Mouse (Mus musculus) midbrain, embryonic 16.5 days (tissue): Measurements from ENCODE around the gene Vwa8. TPM values are rescaled to one million over a fixed set of nuclear protein-coding genes. Genes with fewer than 3 reads are reported as not detected.

Experiments used
- ATAC-seq: fragments of 200-750 bp; cut with Nextera tagmentation; 2 replicates; pipeline ENCODE4 v1.8.0; 2017; ENCODE audit warnings: moderate TSS enrichment
- H3K27ac ChIP-seq: fragments of 300-500 bp; sonication (generic); 2 replicates; pipeline ENCODE4 v1.5.1; 2014; ENCODE audit warnings: mild to moderate bottlenecking, low read length, mixed read lengths
- H3K27me3 ChIP-seq: fragments of 300-500 bp; sonication (generic); 2 replicates; pipeline ENCODE4 v1.6.1; 2014; ENCODE audit warnings: low read depth, low read length, mixed read lengths; ENCODE audit not compliant: control insufficient read depth, insufficient read depth
- H3K36me3 ChIP-seq: fragments of 300-500 bp; sonication (generic); 2 replicates; pipeline ENCODE4 v1.6.1; 2014; ENCODE audit warnings: mild to moderate bottlenecking, low read length, moderate library complexity, mixed read lengths; ENCODE audit not compliant: control insufficient read depth, insufficient read depth
- H3K4me1 ChIP-seq: fragments of 300-500 bp; sonication (generic); 2 replicates; pipeline ENCODE4 v1.6.1; 2014; ENCODE audit warnings: mild to moderate bottlenecking, low read length, mixed read lengths; ENCODE audit not compliant: control insufficient read depth, insufficient read depth
- H3K4me2 ChIP-seq: fragments of 300-500 bp; sonication (generic); 2 replicates; pipeline ENCODE4 v1.6.1; 2014; ENCODE audit warnings: mild to moderate bottlenecking, low read length, mixed read lengths
- H3K4me3 ChIP-seq: fragments of 300-500 bp; sonication (generic); 2 replicates; pipeline ENCODE4 v1.5.1; 2014; ENCODE audit warnings: low read depth, mild to moderate bottlenecking, low read length, moderate library complexity, mixed read lengths
- H3K9ac ChIP-seq: fragments of 300-500 bp; sonication (generic); 2 replicates; pipeline ENCODE4 v1.6.1; 2014; ENCODE audit warnings: low read depth, low read length, mixed read lengths
- H3K9me3 ChIP-seq: fragments of 300-500 bp; sonication (generic); replicated peaks from 2 replicates; pipeline ENCODE4 v1.6.1; 2014; ENCODE audit warnings: mild to moderate bottlenecking, low read length, mixed read lengths; ENCODE audit not compliant: control insufficient read depth, poor library complexity, severe bottlenecking
- WGBS: fragments of 180-500 bp; shearing (Covaris S2); extraction: QIAGEN DNeasy Blood & Tissue Kit; methylation state at CpG from one replicate; pipeline ENCODE4 v1.1.7; 2014; 5-methylcytosine and 5-hydroxymethylcytosine counted together
- polyA plus RNA-seq: library from polyadenylated mRNA; unstranded; fragments of >200 nt; fragmentation: Nextera tagmentation; extraction: Ambion mirVana; gene quantifications from 2 replicates; pipeline ENCODE4 v1.2.1, GENCODE M21; 2015

Gene Vwa8
- polyA plus RNA-seq, 1 experiment from 2014 or later: 7.3 TPM

DNA sequence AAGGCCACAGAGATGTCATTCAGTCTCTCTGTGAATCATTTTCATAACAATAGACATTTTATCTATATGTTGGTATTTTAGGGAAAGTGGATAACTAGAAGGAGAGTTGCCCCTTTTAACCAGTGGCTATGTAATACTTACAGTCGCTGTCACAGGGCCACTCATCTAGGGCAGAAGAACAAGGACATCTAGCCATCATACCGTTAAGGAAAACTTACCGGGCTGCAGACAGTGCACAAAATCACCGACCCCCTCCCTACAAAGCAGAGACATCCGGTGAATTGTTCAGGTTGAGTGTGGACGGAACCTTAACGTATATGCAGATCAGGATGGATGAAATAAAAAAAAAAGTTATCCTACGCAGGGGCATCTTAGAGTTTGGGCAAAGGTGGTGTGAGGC, 310.6 kb downstream of the Vwa8 start:
- Histone ChIP-seq H3K9ac (no peak overlapping the region), H3K4me1 (no peaks in the 10 kb centered on the region), H3K27me3 (no peaks in the 10 kb centered on the region), H3K27ac (no peak overlapping the region), H3K36me3 (no peaks in the 10 kb centered on the region), H3K4me3 (no peak overlapping the region), H3K4me2 (no peak overlapping the region), H3K9me3 (no peaks in the 10 kb centered on the region)
- no peak for ATAC-seq
- WGBS: 93% methylated on average over 8 of the region's 8 CpGs

DNA sequence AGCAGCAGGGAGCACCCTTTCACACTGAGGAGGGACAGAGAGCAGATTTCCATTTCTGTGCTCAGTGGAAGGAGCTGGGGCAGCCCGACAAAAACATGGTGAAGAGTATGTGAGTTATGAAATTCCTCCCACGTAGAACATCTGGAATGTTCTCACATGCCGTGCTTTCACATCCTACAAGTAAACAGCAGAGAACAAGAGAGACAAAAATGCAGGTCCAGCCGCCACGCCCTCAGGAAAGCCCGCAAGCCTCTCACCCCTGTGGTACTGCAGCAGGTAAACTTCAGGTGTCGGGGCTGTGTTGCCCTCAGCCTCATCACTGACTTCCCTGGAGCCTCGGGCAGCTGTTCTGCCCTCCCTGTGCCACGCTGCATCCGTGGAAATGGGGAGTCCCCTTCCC, 311.6 kb downstream of the Vwa8 start:
- Histone ChIP-seq H3K9me3 (no peaks in the 10 kb centered on the region), H3K27ac (no peak overlapping the region), H3K36me3 (no peaks in the 10 kb centered on the region), H3K27me3 (no peaks in the 10 kb centered on the region), H3K4me2 (no peak overlapping the region), H3K4me3 (no peak overlapping the region), H3K9ac (no peak overlapping the region), H3K4me1 (no peaks in the 10 kb centered on the region)
- ATAC-seq: no peak
- 86% methylated on average over 10 of the region's 10 CpGs for WGBS

DNA sequence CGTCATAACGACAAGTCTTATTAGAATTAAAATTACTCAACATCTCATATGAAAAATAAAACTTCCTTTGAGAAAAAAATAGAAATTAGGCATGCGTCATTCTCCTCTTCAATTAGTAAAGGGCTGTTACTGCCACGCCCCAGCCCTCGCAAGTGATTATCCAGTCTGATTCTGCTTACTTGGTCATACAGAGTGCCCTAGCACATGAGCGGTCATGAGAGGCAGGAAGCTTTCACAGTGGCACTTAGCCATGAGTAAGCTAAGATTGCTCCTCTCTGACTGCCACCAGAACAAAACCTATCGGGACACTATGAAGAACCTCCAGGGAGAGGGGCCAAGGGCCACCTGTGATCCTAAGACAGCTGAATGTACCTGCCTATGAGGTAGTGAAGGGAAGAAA, 312.1 kb downstream of the Vwa8 start:
- no peaks in the 10 kb centered on the region for H3K27me3 ChIP-seq
- no peaks in the 10 kb centered on the region for H3K36me3 ChIP-seq
- H3K9ac ChIP-seq: no peak overlapping the region
- no peaks in the 10 kb centered on the region for H3K4me1 ChIP-seq
- no peaks in the 10 kb centered on the region for H3K9me3 ChIP-seq
- H3K27ac ChIP-seq: no peak overlapping the region
- 85% methylated on average over 7 of the region's 7 CpGs for WGBS
- no peak overlapping the region for H3K4me3 ChIP-seq
- H3K4me2 ChIP-seq: no peak overlapping the region
- no peak for ATAC-seq

DNA sequence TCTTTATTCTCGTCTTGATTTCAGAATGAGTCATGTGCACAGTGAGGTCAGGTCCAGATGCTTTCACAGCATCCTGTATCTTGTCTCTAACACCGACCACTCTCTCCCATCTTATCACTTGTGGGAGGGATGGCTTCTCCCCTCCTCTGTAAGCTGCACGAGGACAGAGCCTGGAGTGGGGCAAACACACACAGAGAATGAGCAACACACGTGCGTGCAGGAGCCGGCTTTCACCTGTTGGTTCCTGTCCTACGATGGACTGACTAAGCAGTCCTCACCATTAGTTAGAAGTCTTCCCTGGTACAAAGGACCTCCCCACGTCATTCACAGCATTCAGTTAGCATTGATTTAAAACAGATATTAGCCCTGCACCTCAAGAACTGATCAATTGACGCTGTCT, 312.9 kb downstream of the Vwa8 start:
- H3K9me3 ChIP-seq: no peaks in the 10 kb centered on the region
- no peak overlapping the region for H3K4me2 ChIP-seq
- H3K36me3 ChIP-seq: no peaks in the 10 kb centered on the region
- no peaks in the 10 kb centered on the region for H3K4me1 ChIP-seq
- WGBS: 89% methylated on average over 9 of the region's 9 CpGs
- H3K27me3 ChIP-seq: no peaks in the 10 kb centered on the region
- H3K27ac ChIP-seq: no peak overlapping the region
- no peak overlapping the region for H3K4me3 ChIP-seq
- no peak for ATAC-seq
- H3K9ac ChIP-seq: no peak overlapping the region

DNA sequence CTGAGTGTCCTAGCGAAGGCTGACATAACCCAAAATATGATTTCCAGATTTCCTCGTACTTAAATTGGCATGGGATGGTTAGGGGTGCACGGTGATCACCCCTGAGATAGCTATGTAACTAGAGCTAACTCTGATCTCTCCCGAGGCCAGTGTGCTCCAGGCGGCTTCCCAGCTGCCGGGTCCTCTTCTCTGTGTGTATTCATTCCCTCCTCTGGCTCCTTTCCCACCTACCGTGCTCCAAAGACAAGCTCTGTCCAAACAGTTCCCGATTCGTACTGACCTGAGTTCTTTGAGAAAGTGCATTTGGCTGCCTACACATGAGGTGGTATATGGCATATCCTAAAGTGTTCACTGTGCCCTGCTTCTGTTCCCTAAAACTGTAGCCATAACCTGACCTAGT, 313.8 kb downstream of the Vwa8 start:
- Histone ChIP-seq H3K9ac (no peak overlapping the region), H3K9me3 (no peaks in the 10 kb centered on the region), H3K27ac (no peak overlapping the region), H3K36me3 (no peaks in the 10 kb centered on the region), H3K4me2 (no peak overlapping the region), H3K27me3 (no peaks in the 10 kb centered on the region), H3K4me1 (no peaks in the 10 kb centered on the region), H3K4me3 (no peak overlapping the region)
- WGBS: 56% methylated on average over 9 of the region's 9 CpGs
- ATAC-seq: no peak

DNA sequence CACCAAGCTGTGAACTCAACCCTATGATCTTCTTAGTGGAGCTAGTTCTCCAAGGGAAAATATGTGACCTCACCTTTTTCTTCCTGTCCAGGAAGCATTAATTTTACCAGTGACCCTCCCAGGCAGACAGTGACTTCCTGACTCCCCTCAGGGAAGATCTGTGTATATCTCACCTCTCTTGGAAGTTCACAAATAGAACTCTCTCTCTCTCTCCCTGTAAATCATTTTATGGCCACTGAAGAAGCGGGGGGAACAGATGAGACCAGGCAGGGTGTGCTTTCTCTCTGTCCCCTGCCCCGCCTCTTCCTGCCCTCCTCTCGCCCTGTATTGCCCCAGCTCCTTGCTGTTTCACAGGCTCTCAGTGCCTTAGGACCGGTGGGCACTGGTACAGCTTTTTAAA, 315.5 kb downstream of the Vwa8 start:
- Histone ChIP-seq H3K27me3 (no peaks in the 10 kb centered on the region), H3K4me2 (no peak overlapping the region), H3K27ac (no peak overlapping the region), H3K4me1 (no peaks in the 10 kb centered on the region), H3K9ac (no peak overlapping the region), H3K4me3 (no peak overlapping the region), H3K36me3 (no peaks in the 10 kb centered on the region), H3K9me3 (no peaks in the 10 kb centered on the region)
- 91% methylated on average over 4 of the region's 4 CpGs for WGBS
- no peak for ATAC-seq

DNA sequence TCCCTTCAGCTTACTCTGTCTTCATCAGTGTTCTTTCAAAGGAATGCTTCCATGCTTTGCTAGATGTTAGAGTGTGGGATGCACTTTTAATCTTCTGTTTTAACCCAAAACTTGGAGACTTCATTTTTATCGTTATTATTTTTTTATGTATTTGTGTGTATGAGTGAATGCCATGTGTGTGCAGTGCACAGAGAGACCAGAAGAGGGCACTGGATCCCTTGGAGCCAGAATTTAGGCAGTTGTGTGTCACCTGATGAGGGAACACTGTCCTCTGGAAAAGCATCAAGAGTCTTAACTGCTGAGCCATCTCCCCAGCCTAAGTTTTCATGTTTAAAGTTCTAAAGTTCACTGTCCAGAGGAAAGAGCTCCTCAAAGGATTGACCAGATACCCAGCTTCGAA, 316.1 kb downstream of the Vwa8 start:
- no peaks in the 10 kb centered on the region for H3K4me1 ChIP-seq
- H3K27ac ChIP-seq: no peak overlapping the region
- no peaks in the 10 kb centered on the region for H3K36me3 ChIP-seq
- no peak overlapping the region for H3K9ac ChIP-seq
- no peak for ATAC-seq
- no peaks in the 10 kb centered on the region for H3K27me3 ChIP-seq
- 97% methylated on average over 2 of the region's 2 CpGs for WGBS
- H3K4me2 ChIP-seq: no peak overlapping the region
- no peak overlapping the region for H3K4me3 ChIP-seq
- H3K9me3 ChIP-seq: no peaks in the 10 kb centered on the region

DNA sequence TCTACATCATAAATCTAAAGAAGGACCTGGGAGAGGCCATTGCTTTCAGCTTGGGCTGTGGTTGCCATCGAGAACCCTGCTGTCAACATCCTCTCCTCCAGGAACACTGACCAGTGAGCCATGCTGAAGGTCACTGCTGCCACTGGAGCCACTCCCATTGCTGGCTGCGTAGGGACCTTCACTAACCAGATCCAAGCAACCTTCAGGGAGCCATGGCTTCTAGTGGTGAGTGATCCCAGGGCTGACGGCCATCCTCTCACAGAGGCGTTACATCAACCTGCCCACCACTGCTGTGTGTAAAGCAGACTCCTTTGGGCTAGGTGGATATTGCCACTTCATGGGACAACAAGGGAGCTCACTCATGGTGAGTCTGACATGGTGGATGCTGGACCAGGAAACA, 325.7 kb downstream of the Vwa8 start:
- no peaks in the 10 kb centered on the region for H3K27me3 ChIP-seq
- H3K4me3 ChIP-seq: no peak overlapping the region
- no peak overlapping the region for H3K4me2 ChIP-seq
- WGBS: 92% methylated on average over 4 of the region's 4 CpGs
- H3K4me1 ChIP-seq: no peaks in the 10 kb centered on the region
- H3K27ac ChIP-seq: no peak overlapping the region
- no peak for ATAC-seq
- H3K9me3 ChIP-seq: no peaks in the 10 kb centered on the region
- H3K36me3 ChIP-seq: peaks cover 9% of the 10 kb centered on the region
- no peak overlapping the region for H3K9ac ChIP-seq

DNA sequence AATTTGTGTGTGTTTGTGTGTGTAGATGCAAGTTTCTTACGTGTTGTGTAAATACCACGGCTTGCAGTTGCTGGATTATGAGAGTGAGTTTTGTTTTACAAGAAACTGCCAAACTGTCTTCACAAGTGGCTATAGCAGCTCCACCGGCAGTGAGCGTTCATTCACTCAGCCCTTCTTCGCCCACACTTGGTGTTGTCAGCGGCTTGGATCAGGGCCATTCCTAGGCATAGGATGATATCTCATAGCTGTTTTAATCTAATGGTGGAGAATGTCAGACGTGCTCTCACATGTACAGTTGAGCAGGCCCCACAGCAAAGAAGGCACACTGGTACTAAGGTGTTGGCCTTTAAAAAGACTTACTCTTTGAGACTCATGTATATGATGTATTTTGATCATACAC, 328.9 kb downstream of the Vwa8 start:
- no peaks in the 10 kb centered on the region for H3K27me3 ChIP-seq
- 93% methylated on average over 7 of the region's 7 CpGs for WGBS
- no peak overlapping the region for H3K4me3 ChIP-seq
- H3K36me3 ChIP-seq: peaks cover 9% of the 10 kb centered on the region
- no peaks in the 10 kb centered on the region for H3K4me1 ChIP-seq
- no peak overlapping the region for H3K9ac ChIP-seq
- ATAC-seq: no peak
- no peak overlapping the region for H3K4me2 ChIP-seq
- H3K9me3 ChIP-seq: no peaks in the 10 kb centered on the region
- no peak overlapping the region for H3K27ac ChIP-seq

DNA sequence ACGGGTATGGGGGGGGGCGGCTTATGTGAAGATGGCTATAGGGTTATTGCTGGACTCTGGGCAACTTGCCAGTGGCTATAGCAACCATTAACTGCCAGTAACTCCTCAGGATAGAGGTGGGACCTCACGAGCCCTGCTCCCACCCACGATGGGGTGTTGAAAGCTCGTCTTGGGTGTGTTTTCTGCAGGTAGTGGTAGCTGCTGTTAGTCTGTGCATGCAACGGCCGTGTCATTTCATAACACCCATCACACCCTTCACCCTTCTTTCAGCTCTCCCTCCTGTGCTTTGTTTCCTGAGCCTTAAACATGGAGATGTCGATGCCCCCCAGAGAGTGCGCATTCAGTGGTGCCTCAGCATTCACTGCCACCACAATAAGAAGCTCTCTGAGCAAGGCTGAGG, 329.4 kb downstream of the Vwa8 start:
- WGBS: 83% methylated on average over 9 of the region's 9 CpGs
- Histone ChIP-seq H3K27me3 (no peaks in the 10 kb centered on the region), H3K4me2 (no peak overlapping the region), H3K9me3 (no peaks in the 10 kb centered on the region), H3K4me1 (no peaks in the 10 kb centered on the region), H3K4me3 (no peak overlapping the region), H3K36me3 (peaks cover 9% of the 10 kb centered on the region), H3K9ac (no peak overlapping the region), H3K27ac (no peak overlapping the region)
- ATAC-seq: no peak
